Mouse (Mus musculus) liver, embryonic 14.5 days (tissue): Measurements from ENCODE around the gene Zfp653. TPM values are rescaled to one million over a fixed set of nuclear protein-coding genes. Genes with fewer than 3 reads are reported as not detected.

ENCODE experiments used
- ATAC-seq: fragments of 200-750 bp; cut with Nextera tagmentation; 2 replicates; pipeline ENCODE4 v1.8.0; 2017; ENCODE audit warnings: moderate number of reproducible peaks, mild to moderate bottlenecking, moderate library complexity; ENCODE audit not compliant: insufficient read depth
- DNase-seq, 3 experiments: peaks; one replicate each; pipeline ENCODE4 v3.0.0-alpha.2; 2012 to 2013; ENCODE audit warnings: low read depth in 3 of 3, low spot score in 3 of 3
- H3K27ac ChIP-seq: fragments of 300-500 bp; sonication (generic); 2 replicates; pipeline ENCODE4 v1.5.1; 2014; ENCODE audit warnings: moderate library complexity, mild to moderate bottlenecking, control low read depth, inconsistent platforms
- H3K27me3 ChIP-seq: fragments of 300-500 bp; sonication (generic); 2 replicates; pipeline ENCODE4 v1.6.1; 2014; ENCODE audit warnings: mild to moderate bottlenecking, low read length, moderate library complexity; ENCODE audit not compliant: control insufficient read depth, insufficient read depth
- H3K36me3 ChIP-seq: fragments of 300-500 bp; sonication (generic); replicated peaks from 2 replicates; pipeline ENCODE4 v1.6.1; 2014; ENCODE audit warnings: low read depth; ENCODE audit not compliant: control insufficient read depth, insufficient read depth
- H3K4me1 ChIP-seq, 2 experiments: fragments of 200-500 bp in 1 of 2; fragments of 300-500 bp in 1 of 2; sonication (generic) in 1 of 2; replicated peaks; 2 replicates each; pipeline ENCODE4 v1.6.1; 2012 to 2014; ENCODE audit warnings: antibody characterized with exemption in 1 of 2, inconsistent platforms in 1 of 2, low read length in 1 of 2; ENCODE audit not compliant: control insufficient read depth in 2 of 2, insufficient read depth in 2 of 2
- H3K4me2 ChIP-seq: fragments of 300-500 bp; sonication (generic); 2 replicates; pipeline ENCODE4 v1.6.1; 2014; ENCODE audit warnings: low read depth, mild to moderate bottlenecking, control low read depth, moderate library complexity
- H3K4me3 ChIP-seq, 2 experiments: fragments of 200-500 bp in 1 of 2; fragments of 300-500 bp in 1 of 2; sonication (generic) in 1 of 2; 2 replicates each; pipeline ENCODE4 v1.5.1; 2012 to 2014; ENCODE audit warnings: low read depth in 2 of 2, low read length in 2 of 2, mild to moderate bottlenecking in 2 of 2, control low read depth in 1 of 2, inconsistent platforms in 1 of 2, moderate library complexity in 1 of 2; ENCODE audit not compliant: insufficient read depth in 1 of 2
- H3K9ac ChIP-seq: fragments of 300-500 bp; sonication (generic); replicated peaks from 2 replicates; pipeline ENCODE4 v1.6.1; 2014; ENCODE audit warnings: mild to moderate bottlenecking, control low read depth, moderate library complexity
- H3K9me3 ChIP-seq: fragments of 300-500 bp; sonication (generic); 2 replicates; pipeline ENCODE4 v1.6.1; 2016; ENCODE audit warnings: low read length, mixed read lengths; ENCODE audit not compliant: control insufficient read depth
- CTCF ChIP-seq: IDR thresholded peaks from 2 replicates; pipeline ENCODE4 v1.5.1; 2016; ENCODE audit warnings: antibody characterized with exemption, low read depth, control low read depth
- EP300 ChIP-seq: IDR thresholded peaks from 2 replicates; pipeline ENCODE4 v1.6.1; 2016; ENCODE audit warnings: antibody characterized with exemption, low read depth
- WGBS: fragments of 180-500 bp; shearing (Covaris S2); extraction: QIAGEN DNeasy Blood & Tissue Kit; methylation state at CpG from one replicate; pipeline ENCODE4 v1.1.7; 2014; ENCODE audit not compliant: insufficient replicate concordance; 5-methylcytosine and 5-hydroxymethylcytosine counted together
- polyA plus RNA-seq, 2 experiments: library from polyadenylated mRNA; depleted of rRNA in 1 of 2; stranded (reverse) in 1 of 2; unstranded in 1 of 2; fragments of >200 nt; fragmentation: Nextera tagmentation in 1 of 2; extraction: Ambion mirVana in 1 of 2; gene quantifications; 2 replicates each; pipeline versions ENCODE4 v1.2.1 to v1.2.3; 2012 to 2014

Zfp653 gene
- polyA plus RNA-seq, 2 experiments, result 2.4 to 8.0 TPM

DNA sequence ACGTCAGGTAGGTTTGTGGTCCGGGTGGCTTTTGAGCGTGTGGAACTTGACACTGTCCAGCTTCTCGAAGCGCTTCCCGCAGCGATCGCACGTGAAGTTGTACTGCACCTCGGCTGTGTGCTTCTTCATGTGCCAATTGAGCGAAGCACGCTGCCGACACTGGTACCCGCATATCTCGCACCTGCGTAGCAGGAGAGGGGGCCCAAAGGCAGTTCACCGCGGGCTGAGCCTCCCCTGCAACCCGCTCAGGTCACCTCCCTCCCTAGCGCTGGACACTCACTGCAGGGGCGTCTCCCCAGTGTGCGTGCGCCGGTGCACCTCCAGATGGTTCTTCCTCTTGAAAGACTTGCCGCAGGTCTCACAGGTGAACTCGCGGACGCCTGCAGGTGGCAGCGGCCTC, 15.5 kb downstream of the Zfp653 start:
- Histone ChIP-seq H3K36me3 (peaks cover 3% of the 10 kb centered on the region), H3K4me3 (no peak overlapping the region), H3K9ac (no peak overlapping the region), H3K27ac (no peak overlapping the region), H3K4me1 (peaks cover 2 to 3% of the 10 kb centered on the region in 2 experiments; a peak in 2 of 4 replicates), H3K27me3 (peaks cover 37% of the 10 kb centered on the region), H3K4me2 (no peak overlapping the region), H3K9me3 (no peaks in the 10 kb centered on the region)
- TF ChIP-seq CTCF (no peak), EP300 (no peak)
- WGBS, result 37% methylated on average over 29 of the region's 29 CpGs
- ATAC-seq, result no peak
- DNase-seq, result no peak

DNA sequence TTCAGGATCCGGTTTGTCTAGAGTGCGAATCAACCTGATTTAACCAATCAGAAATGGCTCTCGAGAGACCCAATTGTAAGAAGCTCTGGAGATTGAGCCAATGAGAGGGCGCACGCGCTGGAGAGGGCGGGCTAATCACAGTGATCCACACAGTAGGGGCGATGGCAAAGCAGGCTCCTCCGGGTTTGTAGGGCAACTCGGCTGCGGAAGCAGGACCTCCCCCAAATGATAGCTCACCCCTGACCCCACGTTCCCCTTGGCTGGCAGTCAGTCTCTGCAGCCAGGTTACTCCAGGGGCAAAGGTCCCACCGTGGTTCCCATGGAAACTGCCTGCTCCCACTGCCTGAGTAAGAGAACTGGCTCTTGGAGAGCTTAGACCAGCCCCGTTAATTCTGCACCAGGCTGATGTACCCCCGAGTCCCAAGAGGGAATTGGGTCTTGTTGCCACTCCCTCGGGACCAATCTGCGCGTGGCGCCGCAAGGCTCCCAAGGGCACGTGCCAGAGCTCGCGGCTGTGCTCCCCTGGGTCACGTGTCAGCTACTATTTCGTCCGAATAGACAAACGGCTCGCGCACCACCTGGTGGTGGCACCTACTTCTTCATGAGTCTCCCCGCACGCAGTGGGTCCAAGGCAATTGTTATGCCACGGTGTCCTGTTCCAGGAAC, 16.6 kb downstream of the Zfp653 start:
- Histone ChIP-seq H3K36me3 (peaks cover 2% of the 10 kb centered on the region), H3K4me1 (peaks cover 7 to 11% of the 10 kb centered on the region in 2 experiments), H3K27ac (no peak overlapping the region), H3K9me3 (no peaks in the 10 kb centered on the region), H3K27me3 (peaks cover 48% of the 10 kb centered on the region), H3K9ac (no peak overlapping the region), H3K4me3 (no peak overlapping the region), H3K4me2 (peak overlapping the region; percentile 35; the same call in 1 of the 2 replicates)
- ATAC-seq (peak; percentile 71), DNase-seq (peak; percentile 49 to 54 (median 52))
- no peak for TF ChIP-seq EP300
- TF ChIP-seq CTCF, result peak; percentile 82
- WGBS, result 2% methylated on average over 32 of the region's 32 CpGs

DNA sequence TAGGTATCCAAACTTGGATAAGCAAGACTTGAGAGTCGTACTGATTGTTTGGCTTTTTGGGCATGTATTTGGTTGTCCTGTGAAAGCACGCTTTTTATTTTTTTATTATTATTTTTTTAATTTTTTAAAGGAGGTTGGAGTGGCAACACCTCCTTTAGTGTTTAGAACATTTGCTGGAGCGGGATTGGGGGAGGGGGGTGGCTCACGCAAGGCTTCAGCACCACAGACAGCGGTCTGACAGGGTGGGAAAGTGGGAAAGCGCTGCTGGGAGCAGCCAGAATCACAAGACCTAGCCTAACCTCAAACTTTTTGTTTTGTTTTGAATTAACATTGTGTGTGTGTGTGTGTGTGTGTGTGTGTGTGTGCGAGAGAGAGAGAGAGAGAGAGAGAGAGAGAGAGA, 17.5 kb downstream of the Zfp653 start:
- Histone ChIP-seq H3K27me3 (peaks cover 48% of the 10 kb centered on the region), H3K4me3 (no peak overlapping the region), H3K4me1 (peaks cover 7 to 11% of the 10 kb centered on the region in 2 experiments), H3K9me3 (no peaks in the 10 kb centered on the region), H3K27ac (no peak overlapping the region), H3K4me2 (no peak overlapping the region), H3K9ac (no peak overlapping the region), H3K36me3 (no peaks in the 10 kb centered on the region; the same call in 1 of the 2 replicates)
- 24% methylated on average over 7 of the region's 7 CpGs for WGBS
- DNase-seq, result no peak
- no peak for TF ChIP-seq EP300
- no peak for TF ChIP-seq CTCF
- no peak for ATAC-seq

- H3K4me3 ChIP-seq, result peak within 1 kb of the TSS in 1 of 2 experiments; percentile 29; a peak in 2 of 4 replicates
- 5% methylated on average over 28 of the region's 28 CpGs for WGBS
- H3K4me2 ChIP-seq, result peak within 1 kb of the TSS; percentile 52
- no peak within 1 kb of the TSS for H3K9ac ChIP-seq
- DNase-seq, result no peak
- H3K27me3 ChIP-seq, result peaks cover 48% of the 10 kb centered on the region
- H3K36me3 ChIP-seq, result no peaks in the 10 kb centered on the region
- peaks cover 7 to 11% of the 10 kb centered on the region in 2 experiments for H3K4me1 ChIP-seq
- no peaks in the 10 kb centered on the region for H3K9me3 ChIP-seq
- ATAC-seq, result no peak
- H3K27ac ChIP-seq, result no peak within 1 kb of the TSS
- TF ChIP-seq EP300 (no peak), CTCF (no peak)
Observed at GRCm38 (mm10) chr9:22051958-22052254, 19.3 kb downstream of the Zfp653 start, which contains the start of gene Elavl3. Gene Elavl3, minus strand, starts transcription at chr9:22052023.

- H3K27ac ChIP-seq, result no peak overlapping the region
- WGBS, result 4% methylated on average over 66 of the region's 67 CpGs
- H3K9ac ChIP-seq, result no peak overlapping the region
- no peak for DNase-seq
- peaks cover 7 to 11% of the 10 kb centered on the region in 2 experiments for H3K4me1 ChIP-seq
- H3K27me3 ChIP-seq, result peaks cover 48% of the 10 kb centered on the region
- no peaks in the 10 kb centered on the region for H3K9me3 ChIP-seq
- peak overlapping the region; percentile 52 for H3K4me2 ChIP-seq
- TF ChIP-seq EP300 (no peak), CTCF (no peak)
- H3K4me3 ChIP-seq, result peak overlapping the region in 1 of 2 experiments; percentile 29; a peak in 1 of 4 replicates
- H3K36me3 ChIP-seq, result no peaks in the 10 kb centered on the region
- no peak for ATAC-seq
Observed at GRCm38 (mm10) chr9:22051161-22051957, 19.8 kb downstream of the Zfp653 start.
